Mouse (Mus musculus) heart, postnatal 36 days (tissue): ENCODE results near the gene Runx3. TPM values are rescaled to one million over a fixed set of nuclear protein-coding genes. Genes with fewer than 3 reads are reported as not detected.

Experiments
- DNase-seq, 2 experiments: peaks; one replicate each; pipeline ENCODE4 v3.0.0; 2021 to 2022
- intact Hi-C: fragments of 180-260 bp; cut with DNase I; formaldehyde crosslinking; loops from one replicate; pipeline ENCODE4 v1.15.1; 2025
- total RNA-seq, 2 experiments: library from RNA; stranded (reverse); gene quantifications; 2 replicates each; pipeline ENCODE4 v1.2.3; 2021

Runx3 gene
- total RNA-seq, 2 experiments from 2014 or later: 0.43 to 0.50 TPM

GRCm38 (mm10) chr4:135146734-135147133 lies 26.3 kb downstream of the Runx3 start:
- DNase-seq: no peak
- intact Hi-C loops: no loop called here

- intact Hi-C loops: no loop called here
- DNase-seq: no peak
These were observed 28.2 kb downstream of the Runx3 start for GRCm38 (mm10) chr4:135148660-135149059.

GRCm38 (mm10) chr4:135150031-135150801 lies 29.8 kb downstream of the Runx3 start:
- peak; percentile 74 to 80 for DNase-seq
- intact Hi-C loops: loop anchor here (2.0 to 5.0 kb wide), 3 partner anchors 57 to 203 kb away; no protein-coding TSS in a partner anchor

- DNase-seq: peak; percentile 18 to 63
These were observed 30.9 kb downstream of the Runx3 start for GRCm38 (mm10) chr4:135151111-135151987.

GRCm38 (mm10) chr4:135151988-135152594 lies 31.6 kb downstream of the Runx3 start:
- peak; percentile 33 to 49 for DNase-seq
- intact Hi-C loops: loop anchor here (2.0 to 5.0 kb wide), 3 partner anchors 55 to 205 kb away; no protein-coding TSS in a partner anchor

More at GRCm38 (mm10) chr4:135151111-135151987, 30.9 kb downstream of the Runx3 start:
- intact Hi-C loops: loop anchor here (2.0 to 5.0 kb wide), 3 partner anchors 55 to 204 kb away; no protein-coding TSS in a partner anchor

GRCm38 (mm10) chr4:135152834-135153259 lies 32.4 kb downstream of the Runx3 start:
- intact Hi-C loops: loop anchor here (5.0 kb wide), 2 partner anchors 86 to 206 kb away; no protein-coding TSS in a partner anchor
- peak; percentile 47 to 52 for DNase-seq

- DNase-seq: peak; percentile 40 to 61
- intact Hi-C loops: loop anchor here (2.0 to 5.0 kb wide), 3 partner anchors 86 to 206 kb away; partner anchors contain the start of gene Srrm1
These were observed 33.0 kb downstream of the Runx3 start for GRCm38 (mm10) chr4:135153260-135154088.

- intact Hi-C loops: loop anchor here (2.0 to 5.0 kb wide), 3 partner anchors 87 to 207 kb away; partner anchors contain the start of gene Srrm1
- peak in 1 of 2 experiments; percentile 22 for DNase-seq
These were observed 33.9 kb downstream of the Runx3 start for GRCm38 (mm10) chr4:135154089-135154949.

GRCm38 (mm10) chr4:135155106-135155800 lies 34.8 kb downstream of the Runx3 start:
- intact Hi-C loops: loop anchor here (2.0 kb wide), 1 partner anchor 198 kb away; the partner anchor contains the start of gene Srrm1
- DNase-seq: no peak

- DNase-seq: no peak
- intact Hi-C loops: loop anchor here (2.0 kb wide), 1 partner anchor 197 kb away; the partner anchor contains the start of gene Srrm1
These were observed 35.5 kb downstream of the Runx3 start for GRCm38 (mm10) chr4:135155805-135156469.

- intact Hi-C loops: no loop called here
- no peak for DNase-seq
These were observed 36.1 kb downstream of the Runx3 start for GRCm38 (mm10) chr4:135156531-135156930.

- intact Hi-C loops: no loop called here
- no peak for DNase-seq
These were observed 36.9 kb downstream of the Runx3 start for GRCm38 (mm10) chr4:135157329-135157728.

- DNase-seq: no peak
- intact Hi-C loops: no loop called here
These were observed 38.4 kb downstream of the Runx3 start for GRCm38 (mm10) chr4:135158724-135159409.

- no peak for DNase-seq
- intact Hi-C loops: no loop called here
These were observed 39.2 kb downstream of the Runx3 start for GRCm38 (mm10) chr4:135159663-135160062.

- intact Hi-C loops: no loop called here
- DNase-seq: no peak
These were observed 39.7 kb downstream of the Runx3 start for GRCm38 (mm10) chr4:135160168-135160567.

GRCm38 (mm10) chr4:135161441-135161840 lies 41.0 kb downstream of the Runx3 start:
- intact Hi-C loops: no loop called here
- no peak for DNase-seq

- DNase-seq: no peak
- intact Hi-C loops: no loop called here
These were observed 45.3 kb downstream of the Runx3 start for GRCm38 (mm10) chr4:135165761-135166160.
